Mouse (Mus musculus) liver, embryonic 14.5 days (tissue): ENCODE results near the gene Cdh18. TPM values are rescaled to one million over a fixed set of nuclear protein-coding genes. Genes with fewer than 3 reads are reported as not detected.

ENCODE experiments used
- ATAC-seq: fragments of 200-750 bp; cut with Nextera tagmentation; 2 replicates; pipeline ENCODE4 v1.8.0; 2017; ENCODE audit warnings: moderate number of reproducible peaks, mild to moderate bottlenecking, moderate library complexity; ENCODE audit not compliant: insufficient read depth
- DNase-seq, 3 experiments: peaks; one replicate each; pipeline ENCODE4 v3.0.0-alpha.2; 2012 to 2013; ENCODE audit warnings: low read depth in 3 of 3, low spot score in 3 of 3
- H3K27ac ChIP-seq: fragments of 300-500 bp; sonication (generic); 2 replicates; pipeline ENCODE4 v1.5.1; 2014; ENCODE audit warnings: moderate library complexity, mild to moderate bottlenecking, control low read depth, inconsistent platforms
- H3K27me3 ChIP-seq: fragments of 300-500 bp; sonication (generic); 2 replicates; pipeline ENCODE4 v1.6.1; 2014; ENCODE audit warnings: mild to moderate bottlenecking, low read length, moderate library complexity; ENCODE audit not compliant: control insufficient read depth, insufficient read depth
- H3K36me3 ChIP-seq: fragments of 300-500 bp; sonication (generic); replicated peaks from 2 replicates; pipeline ENCODE4 v1.6.1; 2014; ENCODE audit warnings: low read depth; ENCODE audit not compliant: control insufficient read depth, insufficient read depth
- H3K4me1 ChIP-seq, 2 experiments: fragments of 200-500 bp in 1 of 2; fragments of 300-500 bp in 1 of 2; sonication (generic) in 1 of 2; replicated peaks; 2 replicates each; pipeline ENCODE4 v1.6.1; 2012 to 2014; ENCODE audit warnings: antibody characterized with exemption in 1 of 2, inconsistent platforms in 1 of 2, low read length in 1 of 2; ENCODE audit not compliant: control insufficient read depth in 2 of 2, insufficient read depth in 2 of 2
- H3K4me2 ChIP-seq: fragments of 300-500 bp; sonication (generic); 2 replicates; pipeline ENCODE4 v1.6.1; 2014; ENCODE audit warnings: low read depth, mild to moderate bottlenecking, control low read depth, moderate library complexity
- H3K4me3 ChIP-seq, 2 experiments: fragments of 200-500 bp in 1 of 2; fragments of 300-500 bp in 1 of 2; sonication (generic) in 1 of 2; 2 replicates each; pipeline ENCODE4 v1.5.1; 2012 to 2014; ENCODE audit warnings: low read depth in 2 of 2, low read length in 2 of 2, mild to moderate bottlenecking in 2 of 2, control low read depth in 1 of 2, inconsistent platforms in 1 of 2, moderate library complexity in 1 of 2; ENCODE audit not compliant: insufficient read depth in 1 of 2
- H3K9ac ChIP-seq: fragments of 300-500 bp; sonication (generic); replicated peaks from 2 replicates; pipeline ENCODE4 v1.6.1; 2014; ENCODE audit warnings: mild to moderate bottlenecking, control low read depth, moderate library complexity
- H3K9me3 ChIP-seq: fragments of 300-500 bp; sonication (generic); 2 replicates; pipeline ENCODE4 v1.6.1; 2016; ENCODE audit warnings: low read length, mixed read lengths; ENCODE audit not compliant: control insufficient read depth
- CTCF ChIP-seq: IDR thresholded peaks from 2 replicates; pipeline ENCODE4 v1.5.1; 2016; ENCODE audit warnings: antibody characterized with exemption, low read depth, control low read depth
- EP300 ChIP-seq: IDR thresholded peaks from 2 replicates; pipeline ENCODE4 v1.6.1; 2016; ENCODE audit warnings: antibody characterized with exemption, low read depth
- WGBS: fragments of 180-500 bp; shearing (Covaris S2); extraction: QIAGEN DNeasy Blood & Tissue Kit; methylation state at CpG from one replicate; pipeline ENCODE4 v1.1.7; 2014; ENCODE audit not compliant: insufficient replicate concordance; 5-methylcytosine and 5-hydroxymethylcytosine counted together
- polyA plus RNA-seq, 2 experiments: library from polyadenylated mRNA; depleted of rRNA in 1 of 2; stranded (reverse) in 1 of 2; unstranded in 1 of 2; fragments of >200 nt; fragmentation: Nextera tagmentation in 1 of 2; extraction: Ambion mirVana in 1 of 2; gene quantifications; 2 replicates each; pipeline versions ENCODE4 v1.2.1 to v1.2.3; 2012 to 2014

The Cdh18 gene
- polyA plus RNA-seq, 2 experiments = 0.08 TPM; not detected in 1

DNA sequence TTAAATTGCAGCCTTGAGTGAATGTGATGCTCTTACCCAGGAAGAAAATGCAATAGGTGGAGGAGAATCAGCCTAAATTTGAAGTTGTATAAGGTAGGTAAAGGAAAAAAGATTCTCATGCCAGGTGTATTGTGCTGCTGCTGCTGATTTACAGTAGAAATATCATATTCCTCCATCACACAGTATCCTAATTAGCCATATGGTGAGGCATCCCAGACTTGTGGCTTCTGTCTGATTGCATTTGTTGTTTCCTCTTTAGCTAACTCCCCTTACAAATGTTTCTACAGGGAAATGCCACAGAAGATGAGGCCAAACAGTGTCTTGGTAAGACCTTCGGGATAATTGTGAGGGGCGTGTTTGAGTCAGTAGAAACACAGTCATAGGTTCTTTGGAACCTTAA lies 802.3 kb downstream of the Cdh18 start:
- Histone ChIP-seq H3K27me3 (no peaks in the 10 kb centered on the region), H3K27ac (no peak overlapping the region), H3K9ac (no peak overlapping the region), H3K36me3 (no peaks in the 10 kb centered on the region), H3K4me1 (no peaks in the 10 kb centered on the region), H3K4me3 (no peak overlapping the region), H3K9me3 (no peaks in the 10 kb centered on the region), H3K4me2 (no peak overlapping the region)
- DNase-seq = no peak
- 41% methylated on average over 2 of the region's 2 CpGs for WGBS
- TF ChIP-seq CTCF (no peak), EP300 (no peak)
- ATAC-seq = no peak

DNA sequence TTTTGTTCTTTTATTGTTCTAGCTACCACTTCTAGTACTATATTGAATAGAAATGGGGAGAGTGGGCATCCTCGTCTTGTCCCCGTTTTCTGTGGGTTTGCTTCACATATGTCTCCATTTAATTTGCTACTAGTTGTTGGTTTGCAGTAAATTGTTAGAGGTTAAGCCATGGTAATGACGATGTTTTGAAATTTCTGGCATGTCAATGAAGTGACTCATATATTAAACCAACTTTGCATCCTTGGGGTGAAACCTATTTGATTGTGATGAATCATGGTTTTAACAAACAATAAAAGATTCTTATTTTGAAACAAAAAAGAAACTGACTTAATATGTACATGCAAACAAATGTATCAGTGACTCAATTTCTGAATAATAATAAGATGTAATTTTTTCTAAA lies 817.5 kb downstream of the Cdh18 start:
- H3K27me3 ChIP-seq = no peaks in the 10 kb centered on the region
- ATAC-seq = no peak
- H3K9ac ChIP-seq = no peak overlapping the region
- no peak overlapping the region for H3K4me3 ChIP-seq
- no peak for TF ChIP-seq CTCF
- TF ChIP-seq EP300 = no peak
- H3K4me1 ChIP-seq = no peaks in the 10 kb centered on the region
- H3K27ac ChIP-seq = no peak overlapping the region
- WGBS = 57% methylated on average over 3 of the region's 3 CpGs
- H3K4me2 ChIP-seq = no peak overlapping the region
- no peaks in the 10 kb centered on the region for H3K9me3 ChIP-seq
- no peaks in the 10 kb centered on the region for H3K36me3 ChIP-seq
- no peak for DNase-seq

DNA sequence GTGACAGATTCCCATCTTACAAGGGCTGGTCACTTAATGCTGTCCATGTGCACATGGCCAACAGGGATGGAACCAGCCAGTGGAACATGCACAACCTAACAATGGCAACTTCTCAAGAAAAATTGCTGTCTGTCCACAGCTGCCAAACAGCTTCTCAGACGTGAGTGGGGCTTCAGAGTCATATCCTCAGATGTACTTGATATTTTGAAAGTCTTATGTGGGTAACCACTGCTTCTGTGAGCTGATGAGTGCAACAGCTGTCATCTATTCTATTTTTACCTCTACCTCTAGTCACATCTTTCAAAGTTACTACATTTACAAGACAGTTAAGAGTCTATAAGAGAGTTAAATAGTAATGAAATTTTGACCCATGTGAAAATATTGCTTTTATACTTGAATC lies 818.9 kb downstream of the Cdh18 start:
- TF ChIP-seq CTCF (no peak), EP300 (no peak)
- DNase-seq (no peak), ATAC-seq (no peak)
- Histone ChIP-seq H3K9ac (no peak overlapping the region), H3K4me2 (no peak overlapping the region), H3K27me3 (no peaks in the 10 kb centered on the region), H3K9me3 (no peaks in the 10 kb centered on the region), H3K27ac (no peak overlapping the region), H3K4me1 (no peaks in the 10 kb centered on the region), H3K4me3 (no peak overlapping the region), H3K36me3 (no peaks in the 10 kb centered on the region)
- 25% methylated on average over 1 of the region's 1 CpGs for WGBS

DNA sequence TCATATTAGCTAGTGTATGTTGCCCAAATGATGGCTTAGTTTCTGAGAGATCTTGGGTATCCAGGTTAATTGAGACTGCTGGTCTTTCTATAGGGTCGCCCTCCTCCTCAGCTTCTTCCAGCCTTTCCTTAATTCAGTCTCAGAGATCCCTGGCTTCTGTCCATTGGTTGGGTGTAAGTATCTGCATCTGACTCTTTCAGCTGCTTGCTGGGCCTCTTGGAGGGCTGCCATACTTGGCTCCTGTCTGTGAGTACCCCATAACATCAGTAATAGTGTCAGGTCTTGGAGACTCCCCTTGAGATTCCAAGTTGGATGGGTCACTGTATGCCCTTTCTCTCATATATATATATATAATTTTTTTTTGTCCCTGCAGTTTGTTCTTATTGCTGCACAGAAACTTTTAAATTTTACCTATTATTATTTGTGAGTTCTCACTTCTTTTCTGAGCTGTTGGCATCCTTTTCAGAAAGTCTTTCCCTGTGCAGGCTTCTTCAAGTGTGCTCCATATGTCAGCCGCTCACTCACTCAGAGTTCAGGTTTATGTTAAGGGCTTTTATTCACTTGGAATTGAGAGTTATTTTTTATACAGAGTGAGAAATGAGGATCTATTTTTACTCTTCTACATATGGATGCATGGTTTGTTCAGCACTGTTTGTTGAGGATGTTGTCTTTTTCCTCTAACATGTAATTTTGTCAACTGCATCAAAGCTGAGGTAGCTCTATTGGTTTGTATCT lies 829.4 kb downstream of the Cdh18 start:
- Histone ChIP-seq H3K27me3 (no peaks in the 10 kb centered on the region), H3K4me3 (no peak overlapping the region), H3K36me3 (no peaks in the 10 kb centered on the region), H3K4me1 (no peaks in the 10 kb centered on the region), H3K9ac (no peak overlapping the region), H3K9me3 (no peaks in the 10 kb centered on the region), H3K4me2 (no peak overlapping the region), H3K27ac (no peak overlapping the region)
- ATAC-seq (no peak), DNase-seq (no peak)
- WGBS = 64% methylated on average over 2 of the region's 2 CpGs
- TF ChIP-seq EP300 (no peak), CTCF (no peak)

DNA sequence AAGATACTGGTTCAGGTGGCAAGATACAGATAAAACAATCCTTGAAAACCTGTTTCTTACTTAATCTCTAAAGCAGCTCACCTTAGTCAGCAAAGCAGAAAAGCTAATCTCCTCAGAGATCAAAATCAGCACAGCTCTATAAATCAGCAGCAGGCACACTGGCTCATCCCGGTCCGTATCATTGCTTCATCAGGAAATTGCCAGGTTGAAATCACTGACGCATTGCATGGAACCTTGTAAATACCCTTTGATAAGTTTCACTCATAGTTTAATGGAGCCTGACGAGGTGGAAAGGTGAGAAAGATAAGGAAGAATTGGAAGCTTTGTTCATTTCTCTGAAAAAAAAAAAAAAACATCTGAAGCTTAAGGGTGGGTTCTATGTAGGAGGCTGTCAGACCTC lies 837.0 kb downstream of the Cdh18 start:
- no peak overlapping the region for H3K4me2 ChIP-seq
- no peaks in the 10 kb centered on the region for H3K27me3 ChIP-seq
- no peak for DNase-seq
- H3K36me3 ChIP-seq = no peaks in the 10 kb centered on the region
- ATAC-seq = no peak
- H3K4me1 ChIP-seq = no peaks in the 10 kb centered on the region
- H3K9ac ChIP-seq = no peak overlapping the region
- TF ChIP-seq EP300 = no peak
- no peak for TF ChIP-seq CTCF
- H3K27ac ChIP-seq = no peak overlapping the region
- H3K9me3 ChIP-seq = no peaks in the 10 kb centered on the region
- WGBS = 59% methylated on average over 4 of the region's 4 CpGs
- no peak overlapping the region for H3K4me3 ChIP-seq
